Mouse (Mus musculus) heart, adult 11 months (tissue): ENCODE results near the gene Usp22.
"Not testable (repeated sequence)": the region's sequence is repeated elsewhere in the genome, so short reads cannot be mapped to it uniquely, and the experiment has no call there.

Experiments
- DNase-seq: peaks from one replicate; pipeline ENCODE4 v3.0.0; 2022

Usp22 gene

GRCm38 (mm10) chr11:61142262-61142661 is 32.6 kb downstream of the Usp22 start:
- DNase-seq: peak; percentile 91

GRCm38 (mm10) chr11:61141693-61142092 is 33.2 kb downstream of the Usp22 start:
- DNase-seq: no peak

- DNase-seq: no peak
Observed at GRCm38 (mm10) chr11:61132943-61133342, 41.9 kb downstream of the Usp22 start.

- DNase-seq: not testable (repeated sequence)
Observed at GRCm38 (mm10) chr11:61130646-61131045, 44.2 kb downstream of the Usp22 start.

GRCm38 (mm10) chr11:61129305-61129704 is 45.5 kb downstream of the Usp22 start:
- DNase-seq: no peak

- no peak for DNase-seq
Observed at GRCm38 (mm10) chr11:61127421-61128055, 47.3 kb downstream of the Usp22 start.

GRCm38 (mm10) chr11:61126606-61127355 is 48.1 kb downstream of the Usp22 start, which contains the start of gene Tnfrsf13b:
TSS of gene Tnfrsf13b (plus strand) at chr11:61126755.
- DNase-seq: no peak

GRCm38 (mm10) chr11:61125970-61126369 is 48.9 kb downstream of the Usp22 start:
- no peak for DNase-seq

- DNase-seq: no peak
Observed at GRCm38 (mm10) chr11:61123886-61124285, 51.0 kb downstream of the Usp22 start.

- no peak for DNase-seq
Observed at GRCm38 (mm10) chr11:61122769-61123288, 52.0 kb downstream of the Usp22 start.

GRCm38 (mm10) chr11:61122283-61122768 is 52.5 kb downstream of the Usp22 start:
- no peak for DNase-seq

GRCm38 (mm10) chr11:61119996-61120583 is 54.8 kb downstream of the Usp22 start:
- no peak for DNase-seq

GRCm38 (mm10) chr11:61116226-61116625 is 58.6 kb downstream of the Usp22 start:
- DNase-seq: no peak

GRCm38 (mm10) chr11:61112323-61112995 is 62.4 kb downstream of the Usp22 start:
- DNase-seq: no peak

GRCm38 (mm10) chr11:61111472-61111871 is 63.4 kb downstream of the Usp22 start:
- no peak for DNase-seq

GRCm38 (mm10) chr11:61110928-61111327 is 63.9 kb downstream of the Usp22 start:
- no peak for DNase-seq

- DNase-seq: no peak
Observed at GRCm38 (mm10) chr11:61110113-61110512, 64.7 kb downstream of the Usp22 start.

GRCm38 (mm10) chr11:61109707-61110106 is 65.1 kb downstream of the Usp22 start:
- peak; percentile 51 for DNase-seq

GRCm38 (mm10) chr11:61108911-61109361 is 65.9 kb downstream of the Usp22 start:
- DNase-seq: peak; percentile 90

- DNase-seq: peak; percentile 96
Observed at GRCm38 (mm10) chr11:61104241-61104901, 70.5 kb downstream of the Usp22 start.

- DNase-seq: peak; percentile 74
Observed at GRCm38 (mm10) chr11:61102397-61103339, 72.2 kb downstream of the Usp22 start.
